Mouse (Mus musculus) liver, embryonic 14.5 days (tissue): ENCODE results near the gene Cep85l.

ENCODE experiments used
- CTCF ChIP-seq: IDR thresholded peaks from 2 replicates; pipeline ENCODE4 v1.5.1; 2016; ENCODE audit warnings: antibody characterized with exemption, low read depth, control low read depth
- EP300 ChIP-seq: IDR thresholded peaks from 2 replicates; pipeline ENCODE4 v1.6.1; 2016; ENCODE audit warnings: antibody characterized with exemption, low read depth

- TF ChIP-seq CTCF (no peak), EP300 (no peak)
Measured at GRCm38 (mm10) chr10:53353665-53354064, 26.1 kb downstream of the Cep85l start.
